Mouse (Mus musculus) C2C12 (cell line): Measurements from ENCODE around the gene Tgm2.

Experiments used
- CEBPB ChIP-seq: IDR thresholded peaks from one replicate; pipeline ENCODE4 v1.6.1; 2011; ENCODE audit warnings: low read depth, mild to moderate bottlenecking, control low read depth, moderate library complexity
- CTCF ChIP-seq: IDR thresholded peaks from one replicate; pipeline ENCODE4 v1.5.1; 2011; ENCODE audit not compliant: control insufficient read depth, insufficient read depth, insufficient read length
- MAX ChIP-seq: IDR thresholded peaks from one replicate; pipeline ENCODE4 v1.6.1; 2011; ENCODE audit warnings: mild to moderate bottlenecking, control low read depth
- MYOD1 ChIP-seq: IDR thresholded peaks from one replicate; pipeline ENCODE4 v1.6.1; 2011; ENCODE audit warnings: low read depth; ENCODE audit not compliant: control insufficient read depth, insufficient read length
- MYOG ChIP-seq: IDR thresholded peaks from one replicate; pipeline ENCODE4 v1.6.1; 2011; ENCODE audit not compliant: control insufficient read depth, insufficient read length; ENCODE audit errors: extremely low read depth
- USF1 ChIP-seq: IDR thresholded peaks from one replicate; pipeline ENCODE4 v1.6.1; 2011; ENCODE audit warnings: low read depth, mild to moderate bottlenecking, control low read depth, moderate library complexity

- TF ChIP-seq CTCF = no peak
- TF ChIP-seq USF1 = no peak
- no peak for TF ChIP-seq MYOG
- no peak for TF ChIP-seq MYOD1
- TF ChIP-seq CEBPB = no peak
- no peak for TF ChIP-seq MAX
These were observed 28.7 kb upstream of the Tgm2 start for GRCm38 (mm10) chr2:158174958-158175357.
